Mouse (Mus musculus) heart, embryonic 11.5 days (tissue): ENCODE data around the gene Alcam. TPM values are rescaled to one million over a fixed set of nuclear protein-coding genes. Genes with fewer than 3 reads are reported as not detected.

Experiments
- ATAC-seq: fragments of 200-750 bp; cut with Nextera tagmentation; replicated peaks from 2 replicates; pipeline ENCODE4 v1.8.0; 2017; ENCODE audit warnings: moderate library complexity; ENCODE audit not compliant: insufficient number of reproducible peaks, low FRiP score, low TSS enrichment
- H3K27ac ChIP-seq: fragments of 300-500 bp; sonication (generic); 2 replicates; pipeline ENCODE4 v1.5.1; 2014; ENCODE audit warnings: mild to moderate bottlenecking, low read depth, low read length
- H3K27me3 ChIP-seq: fragments of 300-500 bp; sonication (generic); 2 replicates; pipeline ENCODE4 v1.6.1; 2014; ENCODE audit warnings: mild to moderate bottlenecking, low read length, mixed read lengths; ENCODE audit not compliant: control insufficient read depth, insufficient read depth
- H3K36me3 ChIP-seq: fragments of 300-500 bp; sonication (generic); 2 replicates; pipeline ENCODE4 v1.6.1; 2014; ENCODE audit warnings: mild to moderate bottlenecking, low read length, moderate library complexity, mixed read lengths; ENCODE audit not compliant: control insufficient read depth, insufficient read depth
- H3K4me1 ChIP-seq: fragments of 300-500 bp; sonication (generic); 2 replicates; pipeline ENCODE4 v1.6.1; 2014; ENCODE audit warnings: low read length; ENCODE audit not compliant: control insufficient read depth, insufficient read depth
- H3K4me2 ChIP-seq: fragments of 300-500 bp; sonication (generic); 2 replicates; pipeline ENCODE4 v1.6.1; 2014; ENCODE audit warnings: mild to moderate bottlenecking, moderate library complexity
- H3K4me3 ChIP-seq: fragments of 300-500 bp; sonication (generic); 2 replicates; pipeline ENCODE4 v1.5.1; 2014; ENCODE audit warnings: low read depth, low read length
- H3K9ac ChIP-seq: fragments of 300-500 bp; sonication (generic); 2 replicates; pipeline ENCODE4 v1.6.1; 2014; ENCODE audit warnings: mild to moderate bottlenecking, low read depth, low read length, moderate library complexity
- H3K9me3 ChIP-seq: fragments of 300-500 bp; sonication (generic); replicated peaks from 2 replicates; pipeline ENCODE4 v1.6.1; 2016; ENCODE audit warnings: low read length; ENCODE audit not compliant: control insufficient read depth
- WGBS: fragments of 180-500 bp; shearing (Covaris S2); extraction: QIAGEN DNeasy Blood & Tissue Kit; methylation state at CpG from one replicate; pipeline ENCODE4 v1.1.7; 2014; ENCODE audit not compliant: insufficient replicate concordance; 5-methylcytosine and 5-hydroxymethylcytosine counted together
- polyA plus RNA-seq: library from polyadenylated mRNA; unstranded; fragments of >200 nt; fragmentation: Nextera tagmentation; extraction: Ambion mirVana; gene quantifications from 2 replicates; pipeline ENCODE4 v1.2.1, GENCODE M21; 2014

Gene Alcam
- polyA plus RNA-seq, 1 experiment from 2014 or later: 42.3 TPM

- Histone ChIP-seq H3K9ac (no peak overlapping the region), H3K36me3 (no peaks in the 10 kb centered on the region), H3K4me2 (no peak overlapping the region), H3K4me3 (no peak overlapping the region), H3K27me3 (no peaks in the 10 kb centered on the region), H3K4me1 (no peaks in the 10 kb centered on the region), H3K9me3 (no peaks in the 10 kb centered on the region), H3K27ac (no peak overlapping the region)
- WGBS: 74% methylated on average over 1 of the region's 1 CpGs
- ATAC-seq: no peak
These were observed 21.8 kb downstream of the Alcam start for GRCm38 (mm10) chr16:52432072-52432471.

- 69% methylated on average over 2 of the region's 2 CpGs for WGBS
- Histone ChIP-seq H3K4me3 (no peak overlapping the region), H3K4me2 (no peak overlapping the region), H3K36me3 (no peaks in the 10 kb centered on the region), H3K4me1 (no peaks in the 10 kb centered on the region), H3K9ac (no peak overlapping the region), H3K27me3 (no peaks in the 10 kb centered on the region), H3K9me3 (no peaks in the 10 kb centered on the region), H3K27ac (no peak overlapping the region)
- no peak for ATAC-seq
These were observed 22.3 kb downstream of the Alcam start for GRCm38 (mm10) chr16:52431590-52431989.

GRCm38 (mm10) chr16:52430073-52430472 lies 23.8 kb downstream of the Alcam start:
- H3K4me1 ChIP-seq: no peaks in the 10 kb centered on the region
- H3K27me3 ChIP-seq: no peaks in the 10 kb centered on the region
- no peak overlapping the region for H3K4me3 ChIP-seq
- ATAC-seq: no peak
- H3K9ac ChIP-seq: no peak overlapping the region
- H3K9me3 ChIP-seq: no peaks in the 10 kb centered on the region
- H3K4me2 ChIP-seq: no peak overlapping the region
- 69% methylated on average over 3 of the region's 3 CpGs for WGBS
- no peak overlapping the region for H3K27ac ChIP-seq
- H3K36me3 ChIP-seq: no peaks in the 10 kb centered on the region

GRCm38 (mm10) chr16:52429661-52430060 lies 24.2 kb downstream of the Alcam start:
- H3K9me3 ChIP-seq: no peaks in the 10 kb centered on the region
- H3K4me1 ChIP-seq: no peaks in the 10 kb centered on the region
- no peak overlapping the region for H3K9ac ChIP-seq
- H3K27ac ChIP-seq: no peak overlapping the region
- no peak overlapping the region for H3K4me2 ChIP-seq
- no peak for ATAC-seq
- H3K27me3 ChIP-seq: no peaks in the 10 kb centered on the region
- H3K36me3 ChIP-seq: no peaks in the 10 kb centered on the region
- H3K4me3 ChIP-seq: no peak overlapping the region

GRCm38 (mm10) chr16:52428505-52428904 lies 25.4 kb downstream of the Alcam start:
- H3K9ac ChIP-seq: no peak overlapping the region
- H3K4me3 ChIP-seq: no peak overlapping the region
- H3K27ac ChIP-seq: peak overlapping the region; percentile 72
- H3K27me3 ChIP-seq: no peaks in the 10 kb centered on the region
- H3K4me2 ChIP-seq: peak overlapping the region; percentile 44
- H3K9me3 ChIP-seq: no peaks in the 10 kb centered on the region
- H3K36me3 ChIP-seq: no peaks in the 10 kb centered on the region
- ATAC-seq: no peak
- no peaks in the 10 kb centered on the region for H3K4me1 ChIP-seq
- WGBS: 30% methylated on average over 4 of the region's 4 CpGs

GRCm38 (mm10) chr16:52418568-52419158 lies 35.2 kb downstream of the Alcam start:
- H3K4me2 ChIP-seq: no peak overlapping the region
- H3K9ac ChIP-seq: no peak overlapping the region
- no peak for ATAC-seq
- no peaks in the 10 kb centered on the region for H3K27me3 ChIP-seq
- no peaks in the 10 kb centered on the region for H3K9me3 ChIP-seq
- no peak overlapping the region for H3K4me3 ChIP-seq
- no peak overlapping the region for H3K27ac ChIP-seq
- no peaks in the 10 kb centered on the region for H3K36me3 ChIP-seq
- WGBS: 68% methylated on average over 5 of the region's 5 CpGs
- no peaks in the 10 kb centered on the region for H3K4me1 ChIP-seq

GRCm38 (mm10) chr16:52417982-52418381 lies 35.9 kb downstream of the Alcam start:
- WGBS: 75% methylated on average over 5 of the region's 5 CpGs
- Histone ChIP-seq H3K27ac (no peak overlapping the region), H3K4me3 (no peak overlapping the region), H3K4me2 (no peak overlapping the region), H3K4me1 (no peaks in the 10 kb centered on the region), H3K36me3 (no peaks in the 10 kb centered on the region), H3K27me3 (no peaks in the 10 kb centered on the region), H3K9ac (no peak overlapping the region), H3K9me3 (no peaks in the 10 kb centered on the region)
- no peak for ATAC-seq

- H3K9me3 ChIP-seq: no peaks in the 10 kb centered on the region
- no peak overlapping the region for H3K27ac ChIP-seq
- WGBS: 88% methylated on average over 7 of the region's 7 CpGs
- no peaks in the 10 kb centered on the region for H3K27me3 ChIP-seq
- no peak overlapping the region for H3K4me3 ChIP-seq
- no peak for ATAC-seq
- no peaks in the 10 kb centered on the region for H3K36me3 ChIP-seq
- H3K4me2 ChIP-seq: no peak overlapping the region
- no peak overlapping the region for H3K9ac ChIP-seq
- H3K4me1 ChIP-seq: no peaks in the 10 kb centered on the region
These were observed 36.7 kb downstream of the Alcam start for GRCm38 (mm10) chr16:52417146-52417545.

- ATAC-seq: no peak
- WGBS: 72% methylated on average over 3 of the region's 3 CpGs
These were observed 40.2 kb downstream of the Alcam start for GRCm38 (mm10) chr16:52413714-52414113.

More at GRCm38 (mm10) chr16:52413714-52414113, 40.2 kb downstream of the Alcam start:
- Histone ChIP-seq H3K27ac (no peak overlapping the region), H3K9me3 (no peaks in the 10 kb centered on the region), H3K27me3 (no peaks in the 10 kb centered on the region), H3K4me1 (no peaks in the 10 kb centered on the region), H3K9ac (no peak overlapping the region), H3K4me2 (no peak overlapping the region), H3K4me3 (no peak overlapping the region), H3K36me3 (no peaks in the 10 kb centered on the region)
